Mouse (Mus musculus): ENCODE data around the gene Panx3. TPM values are rescaled to one million over a fixed set of nuclear protein-coding genes. Genes with fewer than 3 reads are reported as not detected.
A peak's percentile ranks its signal among the peaks of the same experiment; 100 is the strongest.

Panx3 gene
- polyA plus RNA-seq, 1 experiment from 2014 or later: not detected

GRCm38 (mm10) chr9:37646246-37646645 is 22.8 kb downstream of the Panx3 start:
- Histone ChIP-seq H3K9ac (ENCODE audit: low read length) (no peak overlapping the region), H3K9me3 (ENCODE audit: control insufficient read depth, low read length) (no peaks in the 10 kb centered on the region), H3K4me1 (replicated peaks; ENCODE audit: control insufficient read depth, insufficient read depth, low read length) (no peaks in the 10 kb centered on the region), H3K4me3 (ENCODE audit: low read depth, low read length) (no peak overlapping the region), H3K36me3 (ENCODE audit: control insufficient read depth, insufficient read depth, low read length) (peaks cover 37% of the 10 kb centered on the region), H3K27me3 (replicated peaks; ENCODE audit: control insufficient read depth, insufficient read depth, low read length) (no peaks in the 10 kb centered on the region), H3K27ac (ENCODE audit: low read depth) (no peak overlapping the region), H3K4me2 (ENCODE audit: low read length) (no peak overlapping the region)
- WGBS: 85% methylated on average over 3 of the region's 3 CpGs
- DNase-seq (ENCODE audit: low spot score): no peak
- no peak for ATAC-seq (replicated peaks; ENCODE audit: low FRiP score, low TSS enrichment, low read depth)

- no peak for ATAC-seq (replicated peaks; ENCODE audit: low FRiP score, low TSS enrichment, low read depth)
- Histone ChIP-seq H3K9me3 (ENCODE audit: control insufficient read depth, low read length) (no peaks in the 10 kb centered on the region), H3K4me2 (ENCODE audit: low read length) (no peak overlapping the region), H3K36me3 (ENCODE audit: control insufficient read depth, insufficient read depth, low read length) (no peaks in the 10 kb centered on the region), H3K4me3 (ENCODE audit: low read depth, low read length) (no peak overlapping the region), H3K27me3 (replicated peaks; ENCODE audit: control insufficient read depth, insufficient read depth, low read length) (no peaks in the 10 kb centered on the region), H3K4me1 (replicated peaks; ENCODE audit: control insufficient read depth, insufficient read depth, low read length) (no peaks in the 10 kb centered on the region), H3K9ac (ENCODE audit: low read length) (no peak overlapping the region), H3K27ac (ENCODE audit: low read depth) (no peak overlapping the region)
- DNase-seq (ENCODE audit: low spot score): no peak
- WGBS: 76% methylated on average over 3 of the region's 3 CpGs
Observed at GRCm38 (mm10) chr9:37638721-37639120, 30.3 kb downstream of the Panx3 start.

GRCm38 (mm10) chr9:37636800-37637542 is 32.1 kb downstream of the Panx3 start:
- no peak for ATAC-seq (replicated peaks; ENCODE audit: low FRiP score, low TSS enrichment, low read depth)
- H3K9ac ChIP-seq (ENCODE audit: low read length): no peak overlapping the region
- H3K4me3 ChIP-seq (ENCODE audit: low read depth, low read length): no peak overlapping the region
- H3K27me3 ChIP-seq (replicated peaks; ENCODE audit: control insufficient read depth, insufficient read depth, low read length): no peaks in the 10 kb centered on the region
- DNase-seq (ENCODE audit: low spot score): no peak
- no peaks in the 10 kb centered on the region for H3K4me1 ChIP-seq (replicated peaks; ENCODE audit: control insufficient read depth, insufficient read depth, low read length)
- H3K36me3 ChIP-seq (ENCODE audit: control insufficient read depth, insufficient read depth, low read length): no peaks in the 10 kb centered on the region
- no peaks in the 10 kb centered on the region for H3K9me3 ChIP-seq (ENCODE audit: control insufficient read depth, low read length)
- no peak overlapping the region for H3K4me2 ChIP-seq (ENCODE audit: low read length)
- 40% methylated on average over 6 of the region's 6 CpGs for WGBS
- no peak overlapping the region for H3K27ac ChIP-seq (ENCODE audit: low read depth)

- 22% methylated on average over 7 of the region's 7 CpGs for WGBS
- Histone ChIP-seq H3K4me3 (ENCODE audit: low read depth, low read length) (no peak overlapping the region), H3K36me3 (ENCODE audit: control insufficient read depth, insufficient read depth, low read length) (no peaks in the 10 kb centered on the region), H3K4me1 (replicated peaks; ENCODE audit: control insufficient read depth, insufficient read depth, low read length) (no peaks in the 10 kb centered on the region), H3K27ac (ENCODE audit: low read depth) (no peak overlapping the region), H3K9ac (ENCODE audit: low read length) (no peak overlapping the region), H3K27me3 (replicated peaks; ENCODE audit: control insufficient read depth, insufficient read depth, low read length) (no peaks in the 10 kb centered on the region), H3K4me2 (ENCODE audit: low read length) (no peak overlapping the region), H3K9me3 (ENCODE audit: control insufficient read depth, low read length) (no peaks in the 10 kb centered on the region)
- ATAC-seq (replicated peaks; ENCODE audit: low FRiP score, low TSS enrichment, low read depth): no peak
- DNase-seq (ENCODE audit: low spot score): peak; percentile 58
Observed at GRCm38 (mm10) chr9:37636335-37636734, 32.7 kb downstream of the Panx3 start.

- 91% methylated on average over 3 of the region's 3 CpGs for WGBS
Observed at GRCm38 (mm10) chr9:37634269-37634668, 34.8 kb downstream of the Panx3 start.

GRCm38 (mm10) chr9:37632305-37632704 is 36.7 kb downstream of the Panx3 start:
- Histone ChIP-seq H3K4me1 (replicated peaks; ENCODE audit: control insufficient read depth, insufficient read depth, low read length) (no peaks in the 10 kb centered on the region), H3K9ac (ENCODE audit: low read length) (no peak overlapping the region), H3K27ac (ENCODE audit: low read depth) (no peak overlapping the region), H3K9me3 (ENCODE audit: control insufficient read depth, low read length) (no peaks in the 10 kb centered on the region), H3K4me2 (ENCODE audit: low read length) (no peak overlapping the region), H3K36me3 (ENCODE audit: control insufficient read depth, insufficient read depth, low read length) (no peaks in the 10 kb centered on the region), H3K4me3 (ENCODE audit: low read depth, low read length) (no peak overlapping the region), H3K27me3 (replicated peaks; ENCODE audit: control insufficient read depth, insufficient read depth, low read length) (no peaks in the 10 kb centered on the region)
- ATAC-seq (replicated peaks; ENCODE audit: low FRiP score, low TSS enrichment, low read depth): no peak
- WGBS: 74% methylated on average over 2 of the region's 2 CpGs
- DNase-seq (ENCODE audit: low spot score): no peak

More at GRCm38 (mm10) chr9:37634269-37634668, 34.8 kb downstream of the Panx3 start:
- no peak overlapping the region for H3K9ac ChIP-seq (ENCODE audit: low read length)
- no peak for DNase-seq (ENCODE audit: low spot score)
- no peak for ATAC-seq (replicated peaks; ENCODE audit: low FRiP score, low TSS enrichment, low read depth)
- no peak overlapping the region for H3K27ac ChIP-seq (ENCODE audit: low read depth)
- no peak overlapping the region for H3K4me2 ChIP-seq (ENCODE audit: low read length)
- no peak overlapping the region for H3K4me3 ChIP-seq (ENCODE audit: low read depth, low read length)
- no peaks in the 10 kb centered on the region for H3K9me3 ChIP-seq (ENCODE audit: control insufficient read depth, low read length)
- no peaks in the 10 kb centered on the region for H3K4me1 ChIP-seq (replicated peaks; ENCODE audit: control insufficient read depth, insufficient read depth, low read length)
- H3K36me3 ChIP-seq (ENCODE audit: control insufficient read depth, insufficient read depth, low read length): no peaks in the 10 kb centered on the region
- no peaks in the 10 kb centered on the region for H3K27me3 ChIP-seq (replicated peaks; ENCODE audit: control insufficient read depth, insufficient read depth, low read length)

GRCm38 (mm10) chr9:37629941-37630340 is 39.1 kb downstream of the Panx3 start:
- H3K36me3 ChIP-seq (ENCODE audit: control insufficient read depth, insufficient read depth, low read length): no peaks in the 10 kb centered on the region
- H3K4me3 ChIP-seq (ENCODE audit: low read depth, low read length): no peak overlapping the region
- no peak for DNase-seq (ENCODE audit: low spot score)
- no peak overlapping the region for H3K4me2 ChIP-seq (ENCODE audit: low read length)
- H3K27ac ChIP-seq (ENCODE audit: low read depth): no peak overlapping the region
- H3K4me1 ChIP-seq (replicated peaks; ENCODE audit: control insufficient read depth, insufficient read depth, low read length): no peaks in the 10 kb centered on the region
- H3K27me3 ChIP-seq (replicated peaks; ENCODE audit: control insufficient read depth, insufficient read depth, low read length): no peaks in the 10 kb centered on the region
- no peak overlapping the region for H3K9ac ChIP-seq (ENCODE audit: low read length)
- ATAC-seq (replicated peaks; ENCODE audit: low FRiP score, low TSS enrichment, low read depth): no peak
- no peaks in the 10 kb centered on the region for H3K9me3 ChIP-seq (ENCODE audit: control insufficient read depth, low read length)
- 83% methylated on average over 2 of the region's 2 CpGs for WGBS

GRCm38 (mm10) chr9:37628581-37628980 is 40.5 kb downstream of the Panx3 start:
- ATAC-seq (replicated peaks; ENCODE audit: low FRiP score, low TSS enrichment, low read depth) (no peak), DNase-seq (ENCODE audit: low spot score) (no peak)
- no peak overlapping the region for H3K27ac ChIP-seq (ENCODE audit: low read depth)
- H3K4me1 ChIP-seq (replicated peaks; ENCODE audit: control insufficient read depth, insufficient read depth, low read length): no peaks in the 10 kb centered on the region
- no peak overlapping the region for H3K9ac ChIP-seq (ENCODE audit: low read length)
- H3K4me2 ChIP-seq (ENCODE audit: low read length): no peak overlapping the region
- H3K4me3 ChIP-seq (ENCODE audit: low read depth, low read length): no peak overlapping the region
- WGBS: 81% methylated on average over 4 of the region's 4 CpGs
- no peaks in the 10 kb centered on the region for H3K27me3 ChIP-seq (replicated peaks; ENCODE audit: control insufficient read depth, insufficient read depth, low read length)
- H3K36me3 ChIP-seq (ENCODE audit: control insufficient read depth, insufficient read depth, low read length): no peaks in the 10 kb centered on the region
- no peaks in the 10 kb centered on the region for H3K9me3 ChIP-seq (ENCODE audit: control insufficient read depth, low read length)

GRCm38 (mm10) chr9:37627263-37627662 is 41.8 kb downstream of the Panx3 start:
- no peak overlapping the region for H3K4me3 ChIP-seq (ENCODE audit: low read depth, low read length)
- H3K36me3 ChIP-seq (ENCODE audit: control insufficient read depth, insufficient read depth, low read length): no peaks in the 10 kb centered on the region
- no peak for DNase-seq (ENCODE audit: low spot score)
- no peak overlapping the region for H3K4me2 ChIP-seq (ENCODE audit: low read length)
- 97% methylated on average over 1 of the region's 1 CpGs for WGBS
- ATAC-seq (replicated peaks; ENCODE audit: low FRiP score, low TSS enrichment, low read depth): no peak
- no peak overlapping the region for H3K9ac ChIP-seq (ENCODE audit: low read length)
- no peaks in the 10 kb centered on the region for H3K4me1 ChIP-seq (replicated peaks; ENCODE audit: control insufficient read depth, insufficient read depth, low read length)
- H3K9me3 ChIP-seq (ENCODE audit: control insufficient read depth, low read length): no peaks in the 10 kb centered on the region
- H3K27me3 ChIP-seq (replicated peaks; ENCODE audit: control insufficient read depth, insufficient read depth, low read length): no peaks in the 10 kb centered on the region
- no peak overlapping the region for H3K27ac ChIP-seq (ENCODE audit: low read depth)
